In genomic region chr3:107529182-107529581, GRCm38 (mm10) we compare ENCODE assay signal across 15 mouse cellular contexts. TPM values are rescaled to one million over a fixed set of nuclear protein-coding genes. Genes with fewer than 3 reads are reported as not detected.
DNase-seq lines count a peak whose midpoint lies in the region; ATAC-seq and TF ChIP-seq lines count a peak whose summit lies in the region.
"Had no signal": no experiment of that assay in that cellular context is flagged by ENCODE, and none has a peak within 500 bp of the region (broad histone marks: within the 10 kb centered on the region; RNA-seq: fewer than 3 reads in every experiment).

No protein-coding gene starts in this region.

- H3K4me1 ChIP-seq in forebrain, embryonic 13.5 days = peaks cover 25% of the 10 kb centered on the region
- peaks cover 9% of the 10 kb centered on the region; the same call in 1 of the 2 replicates for H3K4me1 ChIP-seq in forebrain, embryonic 11.5 days (replicated peaks; ENCODE audit: control insufficient read depth, insufficient read depth, low read length)
- peaks cover 25% of the 10 kb centered on the region for H3K4me1 ChIP-seq in forebrain, embryonic 15.5 days
- peaks cover 27% of the 10 kb centered on the region for H3K4me1 ChIP-seq in midbrain, embryonic 13.5 days (replicated peaks)
- H3K4me1 ChIP-seq in lung, adult 2 months (ENCODE audit: control insufficient read depth, insufficient read depth, low read length) = no peaks in the 10 kb centered on the region
- H3K4me1 ChIP-seq: intestine, embryonic 15.5 days had no signal

- 71% methylated on average over 5 of the region's 5 CpGs for WGBS in forebrain, embryonic 13.5 days
- WGBS in forebrain, embryonic 11.5 days = 79% methylated on average over 5 of the region's 5 CpGs
- WGBS in forebrain, embryonic 15.5 days = 75% methylated on average over 5 of the region's 5 CpGs
- WGBS in midbrain, embryonic 13.5 days = 68% methylated on average over 5 of the region's 5 CpGs
- WGBS in lung, adult 2 months = 72% methylated on average over 5 of the region's 5 CpGs

- H3K4me2 ChIP-seq in forebrain, embryonic 13.5 days = peak overlapping the region; percentile 49; the same call in 1 of the 2 replicates
- H3K4me2 ChIP-seq in forebrain, embryonic 11.5 days (ENCODE audit: low read depth, low read length, severe bottlenecking) = no peak overlapping the region
- H3K4me2 ChIP-seq in forebrain, embryonic 15.5 days (replicated peaks) = peak overlapping the region; percentile 30; the same call in 1 of the 2 replicates
- H3K4me2 ChIP-seq in midbrain, embryonic 13.5 days (replicated peaks) = peak overlapping the region; percentile 49
- H3K4me2 ChIP-seq: intestine, embryonic 15.5 days had no signal

- H3K36me3 ChIP-seq in forebrain, embryonic 13.5 days (ENCODE audit: poor library complexity, severe bottlenecking) = no peaks in the 10 kb centered on the region
- no peaks in the 10 kb centered on the region for H3K36me3 ChIP-seq in forebrain, embryonic 11.5 days (ENCODE audit: control insufficient read depth, insufficient read depth, low read length)
- no peaks in the 10 kb centered on the region for H3K36me3 ChIP-seq in forebrain, embryonic 15.5 days
- H3K36me3 ChIP-seq in midbrain, embryonic 13.5 days = no peaks in the 10 kb centered on the region
- H3K36me3 ChIP-seq: intestine, embryonic 15.5 days had no signal

- H3K9ac ChIP-seq in forebrain, embryonic 13.5 days = peak overlapping the region; percentile 45; the same call in 1 of the 2 replicates
- no peak overlapping the region for H3K9ac ChIP-seq in forebrain, embryonic 11.5 days (ENCODE audit: low read length)
- H3K9ac ChIP-seq in forebrain, embryonic 15.5 days (replicated peaks) = no peak overlapping the region
- H3K9ac ChIP-seq in midbrain, embryonic 13.5 days (replicated peaks) = no peak overlapping the region
- H3K9ac ChIP-seq: intestine, embryonic 15.5 days had no signal

- DNase-seq in forebrain, embryonic 11.5 days (ENCODE audit: low spot score) = no peak
- peak; percentile 58 for DNase-seq in 3T3-L1 (ENCODE audit: low read depth, low spot score)
- no peak for DNase-seq in kidney, adult 9 months
- no peak for DNase-seq in lung, adult 2 months
- DNase-seq in cerebellum, postnatal 10 days = no peak
- DNase-seq: gastrocnemius, postnatal 14 days; kidney, postnatal 14 days; lung, adult 18-20 months; thymus, adult 2 months had no signal

- no peak for TF ChIP-seq POLR2A in lung, adult 2 months (IDR thresholded peaks at IDR 0.05; ENCODE audit: borderline replicate concordance, extremely low read depth, low read depth, low read length)

- peak overlapping the region; percentile 94 for H3K27ac ChIP-seq in forebrain, embryonic 13.5 days
- H3K27ac ChIP-seq in forebrain, embryonic 11.5 days (ENCODE audit: low read depth, low read length) = no peak overlapping the region
- H3K27ac ChIP-seq in forebrain, embryonic 15.5 days (replicated peaks) = peak overlapping the region; percentile 92
- peak overlapping the region; percentile 95 for H3K27ac ChIP-seq in midbrain, embryonic 13.5 days
- H3K27ac ChIP-seq: intestine, embryonic 15.5 days had no signal

- peak; percentile 41 for ATAC-seq in forebrain, embryonic 13.5 days
- ATAC-seq in forebrain, embryonic 11.5 days (replicated peaks; ENCODE audit: low FRiP score) = no peak
- peak; percentile 23; the same call in 1 of the 2 replicates for ATAC-seq in forebrain, embryonic 15.5 days (replicated peaks)
- ATAC-seq in midbrain, embryonic 13.5 days = peak; percentile 46
- ATAC-seq: intestine, embryonic 15.5 days had no signal

- no peak overlapping the region for H3K4me3 ChIP-seq in forebrain, embryonic 13.5 days
- no peak overlapping the region for H3K4me3 ChIP-seq in forebrain, embryonic 11.5 days (ENCODE audit: low read depth, low read length)
- H3K4me3 ChIP-seq in forebrain, embryonic 15.5 days = no peak overlapping the region
- no peak overlapping the region for H3K4me3 ChIP-seq in midbrain, embryonic 13.5 days (replicated peaks)
- no peak overlapping the region for H3K4me3 ChIP-seq in lung, adult 2 months (replicated peaks; ENCODE audit: extremely low read depth, low read depth, low read length)
- H3K4me3 ChIP-seq: erythroblast, embryonic 14.5 days; intestine, embryonic 15.5 days had no signal

- no peaks in the 10 kb centered on the region for H3K27me3 ChIP-seq in forebrain, embryonic 13.5 days
- no peaks in the 10 kb centered on the region for H3K27me3 ChIP-seq in forebrain, embryonic 11.5 days (ENCODE audit: control insufficient read depth, insufficient read depth, low read length)
- H3K27me3 ChIP-seq in forebrain, embryonic 15.5 days = no peaks in the 10 kb centered on the region
- H3K27me3 ChIP-seq in midbrain, embryonic 13.5 days = no peaks in the 10 kb centered on the region

- H3K9me3 ChIP-seq in forebrain, embryonic 13.5 days (replicated peaks) = no peaks in the 10 kb centered on the region
- no peaks in the 10 kb centered on the region for H3K9me3 ChIP-seq in forebrain, embryonic 11.5 days (ENCODE audit: control insufficient read depth, low read length)
- H3K9me3 ChIP-seq in forebrain, embryonic 15.5 days = no peaks in the 10 kb centered on the region
- H3K9me3 ChIP-seq in midbrain, embryonic 13.5 days = no peaks in the 10 kb centered on the region
- H3K9me3 ChIP-seq: intestine, embryonic 15.5 days had no signal

- no peak for TF ChIP-seq CTCF in lung, adult 2 months (IDR thresholded peaks at IDR 0.05; ENCODE audit: insufficient read depth, low read length)

RNA-seq across cellular contexts. Expression of gene Slc6a17, which starts 11.4 kb away (rescaled TPM):
- 9.6 and 11.2 TPM in 2 replicates for polyA plus RNA-seq in forebrain, embryonic 13.5 days (2015; fragmentation: Nextera tagmentation; extraction: Ambion mirVana)
- 3.0 and 3.6 TPM in 2 replicates for polyA plus RNA-seq in forebrain, embryonic 11.5 days (2014; fragmentation: Nextera tagmentation; extraction: Ambion mirVana)
- polyA plus RNA-seq in forebrain, embryonic 15.5 days (2015; fragmentation: Nextera tagmentation; extraction: Ambion mirVana) = 17.2 and 19.6 TPM in 2 replicates
- 6.0 and 13.4 TPM in 2 replicates for polyA plus RNA-seq in midbrain, embryonic 13.5 days (2015; fragmentation: Nextera tagmentation; extraction: Ambion mirVana)
- 0.72 and 1.5 TPM in 2 replicates for polyA plus RNA-seq in lung, adult 2 months (2012; rRNA removed)
- polyA plus RNA-seq: erythroblast, embryonic 14.5 days had no signal

RNA-seq across cellular contexts. Expression of gene Ubl4b, which starts 25.7 kb away (rescaled TPM):
- polyA plus RNA-seq in forebrain, embryonic 13.5 days (2015; fragmentation: Nextera tagmentation; extraction: Ambion mirVana) = not detected in 2 replicates
- polyA plus RNA-seq in forebrain, embryonic 11.5 days (2014; fragmentation: Nextera tagmentation; extraction: Ambion mirVana) = not detected in 2 replicates
- 0.13 TPM in 1 of 2 replicates, not detected in the other for polyA plus RNA-seq in forebrain, embryonic 15.5 days (2015; fragmentation: Nextera tagmentation; extraction: Ambion mirVana)
- polyA plus RNA-seq in midbrain, embryonic 13.5 days (2015; fragmentation: Nextera tagmentation; extraction: Ambion mirVana) = not detected in 2 replicates
- polyA plus RNA-seq in lung, adult 2 months (2012; rRNA removed) = not detected in 2 replicates
- polyA plus RNA-seq: erythroblast, embryonic 14.5 days; heart, embryonic 14.5 days; intestine, embryonic 15.5 days had no signal
